Mouse (Mus musculus): Measurements from ENCODE around the gene Bcs1l. TPM values are rescaled to one million over a fixed set of nuclear protein-coding genes. Genes with fewer than 3 reads are reported as not detected.

The Bcs1l gene
- polyA plus RNA-seq, 1 experiment from 2014 or later = 18.9 TPM

GRCm38 (mm10) chr1:74632734-74633133 lies 44.6 kb downstream of the Bcs1l start:
- no peak overlapping the region for H3K4me3 ChIP-seq (ENCODE audit: low read length)
- ATAC-seq (ENCODE audit: low FRiP score, low TSS enrichment) = no peak
- H3K27ac ChIP-seq (ENCODE audit: low read depth, low read length) = no peak overlapping the region
- no peaks in the 10 kb centered on the region for H3K4me1 ChIP-seq (ENCODE audit: control insufficient read depth, insufficient read depth, low read length)
- no peaks in the 10 kb centered on the region for H3K36me3 ChIP-seq (ENCODE audit: control insufficient read depth, insufficient read depth, low read length)
- no peak overlapping the region for H3K9ac ChIP-seq (ENCODE audit: low read depth, low read length)
- H3K9me3 ChIP-seq (ENCODE audit: control insufficient read depth, low read length) = no peaks in the 10 kb centered on the region
- no peak overlapping the region for H3K4me2 ChIP-seq (replicated peaks; ENCODE audit: low read depth, low read length)
- no peaks in the 10 kb centered on the region for H3K27me3 ChIP-seq (ENCODE audit: control insufficient read depth, insufficient read depth, low read length)
- WGBS = 94% methylated on average over 4 of the region's 4 CpGs

Small RNAs within 50 kb of the gene (microRNA-seq; reads per million reads assigned to microRNA genes)
- gene Gm25035 = not detected

Other genes starting within 250 kb of the Bcs1l start
- gene Catip, start 226.2 kb upstream of the Bcs1l start, polyA plus RNA-seq (2014; fragmentation: Nextera tagmentation; extraction: Ambion mirVana) = 0.44 and 0.79 TPM in 2 replicates
- gene Slc11a1, start 213.1 kb upstream of the Bcs1l start, polyA plus RNA-seq (2014; fragmentation: Nextera tagmentation; extraction: Ambion mirVana) = 2.0 and 5.2 TPM in 2 replicates
- 66.7 and 86.0 TPM in 2 replicates for gene Ctdsp1, start 196.8 kb upstream of the Bcs1l start, polyA plus RNA-seq (2014; fragmentation: Nextera tagmentation; extraction: Ambion mirVana)
- gene Vil1, start 178.9 kb upstream of the Bcs1l start, polyA plus RNA-seq (2014; fragmentation: Nextera tagmentation; extraction: Ambion mirVana) = 2.8 and 6.7 TPM in 2 replicates
- 76.1 and 92.9 TPM in 2 replicates for gene Cnot9, start 82.2 kb upstream of the Bcs1l start, polyA plus RNA-seq (2014; fragmentation: Nextera tagmentation; extraction: Ambion mirVana)
- gene Plcd4, start 45.4 kb upstream of the Bcs1l start, polyA plus RNA-seq (2014; fragmentation: Nextera tagmentation; extraction: Ambion mirVana) = 1.0 and 1.2 TPM in 2 replicates
- gene Usp37, start 44.0 kb upstream of the Bcs1l start, polyA plus RNA-seq (2014; fragmentation: Nextera tagmentation; extraction: Ambion mirVana) = 31.9 and 43.9 TPM in 2 replicates
- 5.8 and 10.5 TPM in 2 replicates for gene Zfp142, start within 50 bp of the Bcs1l start, polyA plus RNA-seq (2014; fragmentation: Nextera tagmentation; extraction: Ambion mirVana)
- 8.1 and 28.3 TPM in 2 replicates for gene Rnf25, start 13.1 kb downstream of the Bcs1l start, polyA plus RNA-seq (2014; fragmentation: Nextera tagmentation; extraction: Ambion mirVana)
- 6.2 and 7.5 TPM in 2 replicates for gene Stk36, start 13.2 kb downstream of the Bcs1l start, polyA plus RNA-seq (2014; fragmentation: Nextera tagmentation; extraction: Ambion mirVana)
- gene Ttll4, start 73.5 kb downstream of the Bcs1l start, polyA plus RNA-seq (2014; fragmentation: Nextera tagmentation; extraction: Ambion mirVana) = 13.4 and 26.1 TPM in 2 replicates
- gene Cyp27a1, start 125.3 kb downstream of the Bcs1l start, polyA plus RNA-seq (2014; fragmentation: Nextera tagmentation; extraction: Ambion mirVana) = 6.3 and 8.1 TPM in 2 replicates
- gene Prkag3, start 160.9 kb downstream of the Bcs1l start, polyA plus RNA-seq (2014; fragmentation: Nextera tagmentation; extraction: Ambion mirVana) = 0.13 and 0.15 TPM in 2 replicates
- gene Wnt6, start 183.6 kb downstream of the Bcs1l start, polyA plus RNA-seq (2014; fragmentation: Nextera tagmentation; extraction: Ambion mirVana) = 3.1 and 3.4 TPM in 2 replicates
- 0.70 and 0.91 TPM in 2 replicates for gene Wnt10a, start 203.2 kb downstream of the Bcs1l start, polyA plus RNA-seq (2014; fragmentation: Nextera tagmentation; extraction: Ambion mirVana)

All from kidney, embryonic 14.5 days (tissue).